Mouse (Mus musculus) brain, embryonic 14.5 days (tissue): Measurements from ENCODE around the gene Tm4sf20.

Experiments
- CTCF ChIP-seq: fragments of 200-500 bp; IDR thresholded peaks from 2 replicates; pipeline ENCODE4 v1.5.1; 2012; ENCODE audit warnings: inconsistent platforms, mild to moderate bottlenecking, moderate library complexity, borderline replicate concordance; ENCODE audit not compliant: insufficient read depth, insufficient read length; ENCODE audit errors: extremely low read depth
- POLR2A ChIP-seq: fragments of 200-500 bp; IDR thresholded peaks from 2 replicates; pipeline ENCODE4 v1.6.1; 2012; ENCODE audit warnings: mild to moderate bottlenecking, inconsistent platforms, borderline replicate concordance; ENCODE audit not compliant: poor library complexity, insufficient read depth, insufficient read length, severe bottlenecking; ENCODE audit errors: extremely low read depth

GRCm38 (mm10) chr1:82804059-82804458 is 35.8 kb upstream of the Tm4sf20 start:
- TF ChIP-seq CTCF = no peak
- no peak for TF ChIP-seq POLR2A
